Mouse (Mus musculus): ENCODE results near the gene Ttc12. TPM values are rescaled to one million over a fixed set of nuclear protein-coding genes. Genes with fewer than 3 reads are reported as not detected.

Ttc12 gene
- 2.1 and 2.6 TPM in 2 replicates for polyA plus RNA-seq (2012; rRNA removed)

GRCm38 (mm10) chr9:49485892-49486311 lies at the start of gene Ttc12:
Gene Ttc12 (minus strand): TSS chr9:49486225.

GRCm38 (mm10) chr9:49426921-49427320 lies 59.1 kb downstream of the Ttc12 start, which contains the start of gene Ankk1:
Gene Ankk1 (minus strand): TSS chr9:49427021.

Other genes starting within 250 kb of the Ttc12 start
- gene Gm4894, start 235.7 kb downstream of the Ttc12 start, polyA plus RNA-seq (2012; rRNA removed): not detected in 2 replicates
- 3.9 TPM in 2 replicates for gene Drd2, start 145.6 kb downstream of the Ttc12 start, polyA plus RNA-seq (2012; rRNA removed)
- gene Ankk1, start 59.2 kb downstream of the Ttc12 start, polyA plus RNA-seq (2012; rRNA removed): not detected in 2 replicates

Data from central nervous system, embryonic 14 days (tissue).